Mouse (Mus musculus): ENCODE results near the gene Fgd4. TPM values are rescaled to one million over a fixed set of nuclear protein-coding genes. Genes with fewer than 3 reads are reported as not detected.
"Not testable (repeated sequence)": the region's sequence is repeated elsewhere in the genome, so short reads cannot be mapped to it uniquely, and the experiment has no call there.

The Fgd4 gene
- polyA plus RNA-seq, 1 experiment from 2014 or later: 8.5 TPM

- Histone ChIP-seq H3K4me1 (peaks cover 25% of the 10 kb centered on the region), H3K27me3 (no peaks in the 10 kb centered on the region), H3K36me3 (no peaks in the 10 kb centered on the region), H3K9me3 (no peaks in the 10 kb centered on the region), H3K4me2 (replicated peaks) (no peak overlapping the region), H3K4me3 (no peak overlapping the region), H3K27ac (no peak overlapping the region), H3K9ac (no peak overlapping the region)
- ATAC-seq (ENCODE audit: low FRiP score, low read depth): no peak
- WGBS: 66% methylated on average over 3 of the region's 3 CpGs
Measured at GRCm38 (mm10) chr16:16528014-16528413, 72.3 kb downstream of the Fgd4 start.

GRCm38 (mm10) chr16:16527267-16527666, 73.1 kb downstream of the Fgd4 start:
- 44% methylated on average over 8 of the region's 8 CpGs for WGBS
- Histone ChIP-seq H3K27ac (peak overlapping the region; percentile 16; the same call in 1 of the 2 replicates), H3K27me3 (no peaks in the 10 kb centered on the region), H3K9ac (no peak overlapping the region; the same call in 1 of the 2 replicates), H3K9me3 (no peaks in the 10 kb centered on the region), H3K4me2 (replicated peaks) (no peak overlapping the region; the same call in 1 of the 2 replicates), H3K4me3 (no peak overlapping the region), H3K36me3 (no peaks in the 10 kb centered on the region), H3K4me1 (peaks cover 25% of the 10 kb centered on the region)
- ATAC-seq (ENCODE audit: low FRiP score, low read depth): peak; percentile 69; the same call in 1 of the 2 replicates

- Histone ChIP-seq H3K9ac (no peak overlapping the region), H3K27me3 (no peaks in the 10 kb centered on the region), H3K9me3 (no peaks in the 10 kb centered on the region), H3K27ac (no peak overlapping the region), H3K4me3 (no peak overlapping the region), H3K36me3 (no peaks in the 10 kb centered on the region), H3K4me1 (peaks cover 25% of the 10 kb centered on the region), H3K4me2 (replicated peaks) (no peak overlapping the region; the same call in 1 of the 2 replicates)
- no peak for ATAC-seq (ENCODE audit: low FRiP score, low read depth)
- 50% methylated on average over 6 of the region's 6 CpGs for WGBS
Measured at GRCm38 (mm10) chr16:16526741-16527105, 73.6 kb downstream of the Fgd4 start.

GRCm38 (mm10) chr16:16526097-16526740, 74.1 kb downstream of the Fgd4 start:
- peaks cover 25% of the 10 kb centered on the region for H3K4me1 ChIP-seq
- WGBS: 75% methylated on average over 6 of the region's 6 CpGs
- H3K9ac ChIP-seq: no peak overlapping the region
- H3K36me3 ChIP-seq: no peaks in the 10 kb centered on the region
- no peak overlapping the region for H3K27ac ChIP-seq
- H3K9me3 ChIP-seq: no peaks in the 10 kb centered on the region
- ATAC-seq (ENCODE audit: low FRiP score, low read depth): no peak
- H3K27me3 ChIP-seq: no peaks in the 10 kb centered on the region
- H3K4me3 ChIP-seq: no peak overlapping the region
- H3K4me2 ChIP-seq (replicated peaks): no peak overlapping the region

- Histone ChIP-seq H3K4me3 (no peak overlapping the region), H3K9ac (no peak overlapping the region), H3K4me2 (replicated peaks) (no peak overlapping the region), H3K9me3 (no peaks in the 10 kb centered on the region), H3K4me1 (peaks cover 25% of the 10 kb centered on the region), H3K27me3 (no peaks in the 10 kb centered on the region), H3K27ac (no peak overlapping the region), H3K36me3 (no peaks in the 10 kb centered on the region)
- 75% methylated on average over 3 of the region's 3 CpGs for WGBS
- ATAC-seq (ENCODE audit: low FRiP score, low read depth): no peak
Measured at GRCm38 (mm10) chr16:16525266-16525904, 75.0 kb downstream of the Fgd4 start.

GRCm38 (mm10) chr16:16523632-16524031, 76.7 kb downstream of the Fgd4 start:
- Histone ChIP-seq H3K27ac (no peak overlapping the region), H3K4me3 (no peak overlapping the region), H3K4me1 (peaks cover 25% of the 10 kb centered on the region), H3K9me3 (no peaks in the 10 kb centered on the region), H3K9ac (no peak overlapping the region), H3K36me3 (no peaks in the 10 kb centered on the region), H3K27me3 (no peaks in the 10 kb centered on the region), H3K4me2 (replicated peaks) (no peak overlapping the region)
- 87% methylated on average over 2 of the region's 2 CpGs for WGBS
- ATAC-seq (ENCODE audit: low FRiP score, low read depth): no peak

GRCm38 (mm10) chr16:16522869-16523268, 77.5 kb downstream of the Fgd4 start:
- not testable (repeated sequence) for H3K9ac ChIP-seq; H3K27me3 ChIP-seq; H3K4me2 ChIP-seq (replicated peaks); H3K9me3 ChIP-seq; ATAC-seq (ENCODE audit: low FRiP score, low read depth); H3K27ac ChIP-seq; H3K4me3 ChIP-seq; H3K36me3 ChIP-seq
- H3K4me1 ChIP-seq: peaks cover 20% of the 10 kb centered on the region
- 80% methylated on average over 2 of the region's 2 CpGs for WGBS

GRCm38 (mm10) chr16:16501491-16501890, 98.9 kb downstream of the Fgd4 start:
- no peak overlapping the region for H3K4me3 ChIP-seq
- no peaks in the 10 kb centered on the region for H3K9me3 ChIP-seq
- H3K4me1 ChIP-seq: no peaks in the 10 kb centered on the region
- no peak overlapping the region for H3K4me2 ChIP-seq (replicated peaks)
- WGBS: 87% methylated on average over 3 of the region's 3 CpGs
- peaks cover 7% of the 10 kb centered on the region; the same call in 1 of the 2 replicates for H3K36me3 ChIP-seq
- H3K27ac ChIP-seq: no peak overlapping the region
- H3K27me3 ChIP-seq: no peaks in the 10 kb centered on the region
- no peak overlapping the region for H3K9ac ChIP-seq
- ATAC-seq (ENCODE audit: low FRiP score, low read depth): no peak

- no peak for ATAC-seq (ENCODE audit: low FRiP score, low read depth)
- no peak overlapping the region for H3K4me3 ChIP-seq
- peaks cover 7% of the 10 kb centered on the region; the same call in 1 of the 2 replicates for H3K36me3 ChIP-seq
- 82% methylated on average over 2 of the region's 2 CpGs for WGBS
- no peaks in the 10 kb centered on the region for H3K9me3 ChIP-seq
- H3K27me3 ChIP-seq: no peaks in the 10 kb centered on the region
- no peak overlapping the region for H3K4me2 ChIP-seq (replicated peaks)
- no peak overlapping the region for H3K27ac ChIP-seq
- no peaks in the 10 kb centered on the region for H3K4me1 ChIP-seq
- H3K9ac ChIP-seq: no peak overlapping the region
Measured at GRCm38 (mm10) chr16:16500926-16501325, 99.4 kb downstream of the Fgd4 start.

- H3K9ac ChIP-seq: no peak overlapping the region
- no peaks in the 10 kb centered on the region for H3K9me3 ChIP-seq
- H3K4me1 ChIP-seq: no peaks in the 10 kb centered on the region
- H3K27me3 ChIP-seq: no peaks in the 10 kb centered on the region
- H3K4me2 ChIP-seq (replicated peaks): no peak overlapping the region
- H3K27ac ChIP-seq: no peak overlapping the region
- H3K36me3 ChIP-seq: peaks cover 5% of the 10 kb centered on the region; the same call in 1 of the 2 replicates
- H3K4me3 ChIP-seq: no peak overlapping the region
- ATAC-seq (ENCODE audit: low FRiP score, low read depth): no peak
Measured at GRCm38 (mm10) chr16:16498798-16499197, 101.6 kb downstream of the Fgd4 start.

GRCm38 (mm10) chr16:16485523-16486043, 114.8 kb downstream of the Fgd4 start:
- H3K27me3 ChIP-seq: no peaks in the 10 kb centered on the region
- no peak for ATAC-seq (ENCODE audit: low FRiP score, low read depth)
- no peaks in the 10 kb centered on the region for H3K9me3 ChIP-seq
- no peak overlapping the region for H3K27ac ChIP-seq
- WGBS: 67% methylated on average over 1 of the region's 1 CpGs
- peaks cover 10% of the 10 kb centered on the region for H3K36me3 ChIP-seq
- H3K4me2 ChIP-seq (replicated peaks): no peak overlapping the region
- H3K9ac ChIP-seq: no peak overlapping the region
- H3K4me3 ChIP-seq: no peak overlapping the region
- H3K4me1 ChIP-seq: no peaks in the 10 kb centered on the region; the same call in 1 of the 2 replicates

GRCm38 (mm10) chr16:16484601-16485000, 115.7 kb downstream of the Fgd4 start:
- Histone ChIP-seq H3K27me3 (no peaks in the 10 kb centered on the region), H3K9me3 (no peaks in the 10 kb centered on the region), H3K27ac (no peak overlapping the region), H3K4me1 (no peaks in the 10 kb centered on the region; the same call in 1 of the 2 replicates), H3K4me3 (no peak overlapping the region), H3K9ac (no peak overlapping the region), H3K36me3 (peaks cover 10% of the 10 kb centered on the region), H3K4me2 (replicated peaks) (no peak overlapping the region)
- ATAC-seq (ENCODE audit: low FRiP score, low read depth): no peak
- 73% methylated on average over 4 of the region's 4 CpGs for WGBS

All from limb, embryonic 13.5 days (tissue).